Mouse (Mus musculus) splenic B cell, adult 2 months (primary cell): ENCODE data around the gene Ass1.
"Not testable (repeated sequence)": the region's sequence is repeated elsewhere in the genome, so short reads cannot be mapped to it uniquely, and the experiment has no call there.

Source experiments
- DNase-seq: peaks from one replicate; pipeline ENCODE4 v3.0.0-alpha.2; 2011; ENCODE audit warnings: low read depth, low spot score
- H3K27me3 ChIP-seq: 2 replicates; pipeline ENCODE4 v1.6.1; 2012; ENCODE audit warnings: mild to moderate bottlenecking, low read length, moderate library complexity, mixed read lengths; ENCODE audit not compliant: control insufficient read depth, poor library complexity, insufficient read depth, severe bottlenecking
- H3K36me3 ChIP-seq: 2 replicates; pipeline ENCODE4 v1.6.1; 2012; ENCODE audit warnings: mild to moderate bottlenecking, low read length, moderate library complexity, mixed read lengths; ENCODE audit not compliant: control insufficient read depth, poor library complexity, insufficient read depth, severe bottlenecking

Gene Ass1

GRCm38 (mm10) chr2:31511316-31511715 is 41.3 kb downstream of the Ass1 start:
- no peaks in the 10 kb centered on the region for H3K27me3 ChIP-seq
- DNase-seq, result no peak

DNA sequence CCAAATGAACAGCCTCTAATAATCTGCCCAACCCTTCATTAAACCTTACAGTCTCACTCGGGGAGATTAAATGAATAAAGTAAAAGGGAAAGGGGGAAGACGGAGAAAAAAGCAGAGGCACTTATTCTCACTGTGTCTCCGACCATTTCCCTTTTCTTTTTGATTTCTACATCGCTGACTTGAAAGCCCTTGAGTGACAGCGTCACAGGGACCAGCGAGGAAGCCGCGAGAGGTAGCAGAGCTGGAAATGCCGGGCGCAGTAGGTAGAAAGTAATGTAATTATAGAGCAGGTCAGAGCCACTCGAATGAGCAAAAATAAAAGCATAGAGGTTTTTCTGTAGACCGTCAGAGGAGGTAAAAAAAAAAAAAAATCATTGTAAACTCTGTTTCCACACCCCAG is 46.5 kb downstream of the Ass1 start:
- no peaks in the 10 kb centered on the region for H3K36me3 ChIP-seq
- H3K27me3 ChIP-seq, result no peaks in the 10 kb centered on the region
- no peak for DNase-seq

More at GRCm38 (mm10) chr2:31511316-31511715, 41.3 kb downstream of the Ass1 start:
- no peaks in the 10 kb centered on the region for H3K36me3 ChIP-seq

- DNase-seq, result no peak
- H3K36me3 ChIP-seq, result no peaks in the 10 kb centered on the region
- H3K27me3 ChIP-seq, result no peaks in the 10 kb centered on the region
Observed at GRCm38 (mm10) chr2:31521800-31522335, 51.9 kb downstream of the Ass1 start.

- no peaks in the 10 kb centered on the region for H3K36me3 ChIP-seq
- no peak for DNase-seq
Observed at GRCm38 (mm10) chr2:31524641-31525040, 54.6 kb downstream of the Ass1 start.

DNA sequence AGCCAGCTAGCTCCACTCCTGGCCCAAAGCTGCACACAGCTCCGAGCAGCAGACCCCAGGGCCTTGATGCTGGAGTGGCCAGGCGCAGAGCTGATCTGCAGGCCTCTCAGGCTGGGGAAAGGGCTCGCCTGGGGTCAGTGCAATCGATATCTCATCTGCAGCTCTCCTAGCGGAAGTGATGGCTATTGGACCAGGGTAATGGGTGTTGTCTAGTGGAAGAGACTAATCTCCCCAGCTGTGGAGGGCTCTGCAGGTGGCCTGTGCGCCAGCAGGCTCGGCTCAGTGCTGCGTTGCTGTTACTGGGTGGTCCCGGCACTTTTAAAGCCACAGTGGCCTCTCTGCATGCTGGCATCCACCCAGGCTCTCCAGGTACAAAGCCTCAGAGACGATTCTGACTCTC is 55.8 kb downstream of the Ass1 start:
- Histone ChIP-seq H3K27me3 (no peaks in the 10 kb centered on the region), H3K36me3 (no peaks in the 10 kb centered on the region)
- no peak for DNase-seq

More at GRCm38 (mm10) chr2:31524641-31525040, 54.6 kb downstream of the Ass1 start:
- no peaks in the 10 kb centered on the region for H3K27me3 ChIP-seq

DNA sequence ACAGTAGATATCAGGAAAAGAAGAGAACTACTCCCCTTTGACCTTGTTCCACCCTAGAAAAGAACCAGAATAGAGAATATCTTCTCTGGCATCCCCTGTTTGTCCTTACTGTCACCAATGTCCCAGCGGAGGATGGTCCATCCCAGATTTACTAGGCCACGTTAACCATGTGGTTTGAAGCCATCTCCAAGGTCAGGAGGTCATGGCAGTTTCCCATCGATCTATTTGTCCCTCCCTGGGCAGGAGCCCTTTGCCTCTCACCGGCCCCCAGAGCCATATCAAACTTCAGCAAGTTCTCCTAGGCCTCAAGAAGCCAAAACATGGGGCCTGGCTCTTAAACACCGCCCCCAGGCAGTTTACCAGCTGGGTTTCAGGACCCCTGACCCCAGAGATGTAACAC is 60.2 kb downstream of the Ass1 start:
- DNase-seq, result no peak
- H3K27me3 ChIP-seq, result no peaks in the 10 kb centered on the region

GRCm38 (mm10) chr2:31537054-31537453 is 67.0 kb downstream of the Ass1 start:
- no peaks in the 10 kb centered on the region for H3K27me3 ChIP-seq
- no peak for DNase-seq
- H3K36me3 ChIP-seq, result no peaks in the 10 kb centered on the region

More for the DNA sequence above, 60.2 kb downstream of the Ass1 start:
- H3K36me3 ChIP-seq, result no peaks in the 10 kb centered on the region

DNA sequence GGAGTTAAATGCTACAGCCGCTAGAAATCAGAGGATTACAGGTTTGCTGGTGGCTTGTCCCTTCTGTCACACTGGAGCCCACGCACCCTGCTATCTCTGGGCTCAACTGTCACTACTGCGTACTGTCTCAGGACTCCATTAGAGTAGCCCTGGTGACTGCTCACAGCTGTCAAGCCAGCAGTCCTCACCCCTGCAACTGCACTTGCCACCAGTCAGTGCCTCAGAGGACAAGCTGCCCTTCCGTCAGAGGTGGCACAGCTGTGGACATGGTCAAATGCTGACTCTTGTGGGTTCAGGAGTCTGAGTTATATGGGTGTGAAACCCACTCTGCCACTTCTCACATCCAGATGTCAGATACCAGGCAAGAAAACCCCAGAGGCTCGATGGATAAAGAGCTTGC is 68.7 kb downstream of the Ass1 start:
- DNase-seq, result no peak
- no peaks in the 10 kb centered on the region for H3K36me3 ChIP-seq
- no peaks in the 10 kb centered on the region for H3K27me3 ChIP-seq

DNA sequence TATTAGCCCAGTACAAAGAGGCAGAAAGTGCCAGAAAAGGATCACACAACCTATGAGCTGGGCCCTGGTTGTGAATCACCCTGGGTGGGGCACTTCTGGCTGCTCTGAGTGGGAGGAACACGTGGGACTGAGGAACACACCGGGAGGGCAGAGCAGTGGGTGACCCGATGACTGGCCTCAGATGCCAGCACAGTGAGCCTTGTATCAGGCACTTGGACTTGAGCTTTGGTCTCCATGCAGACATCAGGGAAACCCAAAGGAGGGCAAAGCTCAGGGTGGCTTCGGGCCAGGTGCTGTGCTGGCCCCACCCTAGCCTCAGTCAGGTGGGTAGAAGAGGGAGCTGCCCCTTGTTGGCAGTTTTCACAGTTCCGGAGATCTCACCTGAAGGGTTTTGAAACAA is 71.6 kb downstream of the Ass1 start:
- Histone ChIP-seq H3K27me3 (no peaks in the 10 kb centered on the region), H3K36me3 (no peaks in the 10 kb centered on the region)
- DNase-seq, result no peak

DNA sequence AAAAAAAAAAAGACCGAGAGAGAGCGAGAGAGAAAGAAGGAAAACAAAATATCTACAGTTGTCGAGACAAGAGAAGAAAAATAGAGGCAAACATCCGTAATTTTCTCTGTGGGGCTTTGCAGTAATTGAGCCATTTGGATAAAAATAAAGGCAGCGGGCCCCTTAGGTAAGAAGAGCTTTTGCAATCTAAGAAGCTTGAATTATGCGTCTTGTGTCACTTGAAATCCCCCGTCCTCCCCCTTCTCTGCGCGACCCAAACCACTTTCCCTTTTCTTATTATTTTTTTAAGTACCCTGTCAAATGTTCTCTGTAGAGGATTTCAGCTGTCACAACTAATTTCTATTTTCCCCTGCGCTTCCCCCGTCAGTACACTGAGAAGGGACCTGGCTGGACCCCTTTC is 77.7 kb downstream of the Ass1 start:
- DNase-seq, result no peak
- no peaks in the 10 kb centered on the region for H3K36me3 ChIP-seq
- no peaks in the 10 kb centered on the region for H3K27me3 ChIP-seq

DNA sequence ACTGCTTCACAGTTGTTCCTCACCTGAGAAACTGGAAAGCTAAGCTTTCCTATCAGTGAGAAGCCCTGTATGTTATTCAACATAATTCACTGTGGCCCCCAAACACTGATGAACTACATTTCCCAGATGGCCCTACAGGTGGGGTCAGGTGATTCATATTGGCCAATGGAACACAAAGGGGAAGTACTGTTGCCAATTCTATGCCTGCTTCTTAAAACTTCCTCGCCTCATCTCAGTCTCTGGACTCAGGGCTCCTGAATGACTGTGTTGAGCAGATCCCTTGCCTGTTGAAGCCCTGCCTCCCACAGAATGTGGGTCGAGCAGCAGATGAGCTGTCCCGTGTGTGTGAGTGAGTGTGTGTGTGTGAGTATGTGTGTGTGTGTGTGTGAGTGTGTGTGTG is 80.5 kb downstream of the Ass1 start:
- no peaks in the 10 kb centered on the region for H3K36me3 ChIP-seq
- peak; percentile 9 for DNase-seq
- no peaks in the 10 kb centered on the region for H3K27me3 ChIP-seq

- not testable (repeated sequence) for DNase-seq, H3K36me3 ChIP-seq, H3K27me3 ChIP-seq
Observed at GRCm38 (mm10) chr2:31551351-31551750, 81.3 kb downstream of the Ass1 start.

GRCm38 (mm10) chr2:31551971-31552370 is 82.0 kb downstream of the Ass1 start:
- Histone ChIP-seq H3K27me3 (no peaks in the 10 kb centered on the region), H3K36me3 (no peaks in the 10 kb centered on the region)
- DNase-seq, result no peak

GRCm38 (mm10) chr2:31554619-31555018 is 84.6 kb downstream of the Ass1 start:
- DNase-seq, result no peak
- no peaks in the 10 kb centered on the region for H3K36me3 ChIP-seq
- no peaks in the 10 kb centered on the region for H3K27me3 ChIP-seq
